ENCODE assay signal across 19 mouse cellular contexts in genomic region chr13:52631624-52632023, GRCm38 (mm10). TPM values are rescaled to one million over a fixed set of nuclear protein-coding genes. Genes with fewer than 3 reads are reported as not detected.
DNase-seq lines count a peak whose midpoint lies in the region; ATAC-seq and TF ChIP-seq lines count a peak whose summit lies in the region.
"Had no signal": no experiment of that assay in that cellular context is flagged by ENCODE, and none has a peak within 500 bp of the region (broad histone marks: within the 10 kb centered on the region; RNA-seq: fewer than 3 reads in every experiment).

No protein-coding gene starts in this region.

- H3K36me3 ChIP-seq in hindbrain, embryonic 14.5 days (replicated peaks; ENCODE audit: control insufficient read depth, insufficient read depth), result no peaks in the 10 kb centered on the region
- no peaks in the 10 kb centered on the region for H3K36me3 ChIP-seq in hindbrain, embryonic 11.5 days (ENCODE audit: control insufficient read depth, insufficient read depth, low read length)
- H3K36me3 ChIP-seq in hindbrain, postnatal 0 days (ENCODE audit: insufficient read depth, low read length), result no peaks in the 10 kb centered on the region
- no peaks in the 10 kb centered on the region for H3K36me3 ChIP-seq in hindbrain, embryonic 13.5 days
- H3K36me3 ChIP-seq: embryonic facial prominence, embryonic 10.5 days; embryonic facial prominence, embryonic 12.5 days; forebrain, embryonic 12.5 days; forebrain, embryonic 15.5 days had no signal

- no peak overlapping the region for H3K4me3 ChIP-seq in hindbrain, embryonic 14.5 days (replicated peaks; ENCODE audit: low read length)
- H3K4me3 ChIP-seq in hindbrain, embryonic 11.5 days (ENCODE audit: low read depth, low read length), result no peak overlapping the region
- H3K4me3 ChIP-seq in hindbrain, postnatal 0 days (ENCODE audit: low read length), result no peak overlapping the region
- no peak overlapping the region for H3K4me3 ChIP-seq in hindbrain, embryonic 13.5 days
- H3K4me3 ChIP-seq: embryonic facial prominence, embryonic 10.5 days; embryonic facial prominence, embryonic 12.5 days; forebrain, embryonic 12.5 days; forebrain, embryonic 15.5 days had no signal

- ATAC-seq in hindbrain, embryonic 14.5 days (ENCODE audit: low FRiP score), result no peak
- ATAC-seq in hindbrain, embryonic 11.5 days (ENCODE audit: low FRiP score), result no peak
- peak; percentile 45; the same call in 1 of the 2 replicates for ATAC-seq in hindbrain, postnatal 0 days
- ATAC-seq in hindbrain, embryonic 13.5 days (ENCODE audit: low FRiP score), result no peak
- ATAC-seq: forebrain, embryonic 15.5 days; forebrain, postnatal 0 days had no signal

- peak; percentile 22 for DNase-seq in cerebellum, postnatal 14 days
- no peak for DNase-seq in cerebellum, adult 11-12 months
- DNase-seq in hindbrain, embryonic 14.5 days (ENCODE audit: low spot score), result peak; percentile 48
- DNase-seq in hindbrain, embryonic 11.5 days (ENCODE audit: low spot score), result no peak
- DNase-seq in hindbrain, postnatal 0 days (ENCODE audit: low spot score), result peak; percentile 48
- DNase-seq in brain, embryonic 14.5 days (ENCODE audit: low read depth), result peak; percentile 50
- DNase-seq in gastrocnemius, postnatal 10 days, result no peak
- DNase-seq: adrenal gland, adult 2 months; adrenal gland, postnatal 10 days; adrenal gland, postnatal 25 days; cerebellum, adult 18-20 months; cerebellum, adult 8-10 months; cerebellum, postnatal 25 days; forebrain, postnatal 0 days had no signal

- TF ChIP-seq POLR2A in brain, embryonic 14.5 days (IDR thresholded peaks at IDR 0.05; ENCODE audit: borderline replicate concordance, extremely low read depth, insufficient read depth, insufficient read length, poor library complexity, severe bottlenecking), result no peak

- H3K27me3 ChIP-seq in hindbrain, embryonic 14.5 days (ENCODE audit: control insufficient read depth, insufficient read depth, low read length), result no peaks in the 10 kb centered on the region
- H3K27me3 ChIP-seq in hindbrain, embryonic 11.5 days (ENCODE audit: control insufficient read depth, insufficient read depth, low read length), result no peaks in the 10 kb centered on the region
- no peaks in the 10 kb centered on the region for H3K27me3 ChIP-seq in hindbrain, postnatal 0 days (ENCODE audit: insufficient read depth, low read length)
- H3K27me3 ChIP-seq in hindbrain, embryonic 13.5 days, result no peaks in the 10 kb centered on the region
- H3K27me3 ChIP-seq: embryonic facial prominence, embryonic 12.5 days; forebrain, embryonic 12.5 days; forebrain, embryonic 15.5 days had no signal

- no peak overlapping the region for H3K4me2 ChIP-seq in hindbrain, embryonic 14.5 days (replicated peaks)
- H3K4me2 ChIP-seq in hindbrain, embryonic 11.5 days (replicated peaks; ENCODE audit: low read depth, low read length), result no peak overlapping the region
- no peak overlapping the region for H3K4me2 ChIP-seq in hindbrain, postnatal 0 days (ENCODE audit: low read depth, low read length)
- no peak overlapping the region for H3K4me2 ChIP-seq in hindbrain, embryonic 13.5 days
- H3K4me2 ChIP-seq: embryonic facial prominence, embryonic 12.5 days; forebrain, embryonic 12.5 days; forebrain, embryonic 15.5 days had no signal

- TF ChIP-seq CTCF in hindbrain, postnatal 0 days (IDR thresholded peaks at IDR 0.05; ENCODE audit: low read depth), result no peak
- no peak for TF ChIP-seq CTCF in brain, embryonic 14.5 days (IDR thresholded peaks at IDR 0.05; ENCODE audit: borderline replicate concordance, extremely low read depth, insufficient read depth, insufficient read length)

- WGBS in hindbrain, embryonic 14.5 days, result 64% methylated on average over 4 of the region's 4 CpGs
- WGBS in hindbrain, embryonic 11.5 days, result 76% methylated on average over 4 of the region's 4 CpGs
- WGBS in hindbrain, postnatal 0 days, result 34% methylated on average over 4 of the region's 4 CpGs
- 50% methylated on average over 4 of the region's 4 CpGs for WGBS in hindbrain, embryonic 13.5 days

- no peaks in the 10 kb centered on the region for H3K4me1 ChIP-seq in hindbrain, embryonic 14.5 days (replicated peaks; ENCODE audit: control insufficient read depth, insufficient read depth, low read length)
- no peaks in the 10 kb centered on the region for H3K4me1 ChIP-seq in hindbrain, embryonic 11.5 days (replicated peaks; ENCODE audit: control insufficient read depth, insufficient read depth, low read length)
- H3K4me1 ChIP-seq in hindbrain, postnatal 0 days (ENCODE audit: insufficient read depth, low read length), result peaks cover 3% of the 10 kb centered on the region; the same call in 1 of the 2 replicates
- H3K4me1 ChIP-seq in hindbrain, embryonic 13.5 days (replicated peaks), result no peaks in the 10 kb centered on the region; the same call in 1 of the 2 replicates
- H3K4me1 ChIP-seq: embryonic facial prominence, embryonic 10.5 days; embryonic facial prominence, embryonic 12.5 days had no signal

- H3K9ac ChIP-seq in hindbrain, embryonic 14.5 days, result no peak overlapping the region
- no peak overlapping the region for H3K9ac ChIP-seq in hindbrain, embryonic 11.5 days (ENCODE audit: low read depth, low read length)
- no peak overlapping the region for H3K9ac ChIP-seq in hindbrain, postnatal 0 days (replicated peaks; ENCODE audit: low read length)
- no peak overlapping the region for H3K9ac ChIP-seq in hindbrain, embryonic 13.5 days
- H3K9ac ChIP-seq: embryonic facial prominence, embryonic 12.5 days; forebrain, embryonic 12.5 days; forebrain, embryonic 15.5 days; forebrain, postnatal 0 days had no signal

- H3K9me3 ChIP-seq in hindbrain, embryonic 14.5 days (ENCODE audit: control insufficient read depth, low read length), result no peaks in the 10 kb centered on the region
- H3K9me3 ChIP-seq in hindbrain, embryonic 11.5 days (ENCODE audit: control insufficient read depth, low read length), result no peaks in the 10 kb centered on the region
- no peaks in the 10 kb centered on the region for H3K9me3 ChIP-seq in hindbrain, postnatal 0 days (ENCODE audit: low read length)
- H3K9me3 ChIP-seq in hindbrain, embryonic 13.5 days, result no peaks in the 10 kb centered on the region
- H3K9me3 ChIP-seq: embryonic facial prominence, embryonic 10.5 days; embryonic facial prominence, embryonic 12.5 days; forebrain, embryonic 12.5 days; forebrain, embryonic 15.5 days had no signal

- H3K27ac ChIP-seq in hindbrain, embryonic 14.5 days, result no peak overlapping the region
- H3K27ac ChIP-seq in hindbrain, embryonic 11.5 days (ENCODE audit: low read depth, low read length), result no peak overlapping the region
- H3K27ac ChIP-seq in hindbrain, postnatal 0 days, result no peak overlapping the region
- H3K27ac ChIP-seq in hindbrain, embryonic 13.5 days, result no peak overlapping the region
- H3K27ac ChIP-seq: embryonic facial prominence, embryonic 10.5 days; embryonic facial prominence, embryonic 12.5 days; forebrain, embryonic 12.5 days; forebrain, embryonic 15.5 days had no signal

RNA-seq across cellular contexts. Expression of gene Syk, which starts 48.7 kb away (rescaled TPM):
- 1.6 and 2.0 TPM in 2 replicates for polyA plus RNA-seq in hindbrain, embryonic 14.5 days (2014; fragmentation: Nextera tagmentation; extraction: Ambion mirVana)
- polyA plus RNA-seq in hindbrain, embryonic 11.5 days (2014; fragmentation: Nextera tagmentation; extraction: Ambion mirVana), result 4.0 and 4.4 TPM in 2 replicates
- 1.8 and 2.7 TPM in 2 replicates for total RNA-seq in hindbrain, postnatal 0 days (2014; rRNA removed)
- 1.1 and 1.2 TPM in 2 replicates for polyA plus RNA-seq in hindbrain, postnatal 0 days (2015; fragmentation: Nextera tagmentation; extraction: Ambion mirVana)
- polyA plus RNA-seq in hindbrain, embryonic 13.5 days (2015; fragmentation: Nextera tagmentation; extraction: Ambion mirVana), result 1.7 and 1.8 TPM in 2 replicates
- 1.3 and 2.6 TPM in 2 replicates for polyA plus RNA-seq in brain, embryonic 14.5 days (2012; rRNA removed)
- total RNA-seq in gastrocnemius, postnatal 10 days (2021), result 1 to 10 TPM; 3.2 to 5.8 TPM

Comparison
In these comparisons a context has a peak if more than half of its experiments do, and no peak if none do; other contexts are left out.
1. DNase-seq: peak in cerebellum, postnatal 14 days (2 of 2), hindbrain, embryonic 14.5 days (single experiment), hindbrain, postnatal 0 days (single experiment) and brain, embryonic 14.5 days (single experiment); none in cerebellum, adult 11-12 months (single experiment), hindbrain, embryonic 11.5 days (single experiment) and gastrocnemius, postnatal 10 days (single experiment).